Mouse (Mus musculus) lung, adult 2 months (tissue): ENCODE results near the gene Tceal6.
"Not testable (repeated sequence)": the region's sequence is repeated elsewhere in the genome, so short reads cannot be mapped to it uniquely, and the experiment has no call there.

ENCODE experiments used
- CTCF ChIP-seq: fragments of 200-500 bp; IDR thresholded peaks from 2 replicates; pipeline ENCODE4 v1.5.1; 2011; ENCODE audit warnings: mild to moderate bottlenecking, low read length, control low read depth; ENCODE audit not compliant: insufficient read depth
- POLR2A ChIP-seq: fragments of 200-500 bp; IDR thresholded peaks from 2 replicates; pipeline ENCODE4 v1.6.1; 2011; ENCODE audit warnings: low read depth, mild to moderate bottlenecking, control low read depth, low read length, borderline replicate concordance; ENCODE audit errors: extremely low read depth

GRCm38 (mm10) chrX:135177532-135177931, 33.0 kb downstream of the Tceal6 start, which contains the start of gene Gm15023:
- TF ChIP-seq CTCF, POLR2A: not testable (repeated sequence)
